ENCODE assay signal across 8 mouse cellular contexts in the genomic region with DNA sequence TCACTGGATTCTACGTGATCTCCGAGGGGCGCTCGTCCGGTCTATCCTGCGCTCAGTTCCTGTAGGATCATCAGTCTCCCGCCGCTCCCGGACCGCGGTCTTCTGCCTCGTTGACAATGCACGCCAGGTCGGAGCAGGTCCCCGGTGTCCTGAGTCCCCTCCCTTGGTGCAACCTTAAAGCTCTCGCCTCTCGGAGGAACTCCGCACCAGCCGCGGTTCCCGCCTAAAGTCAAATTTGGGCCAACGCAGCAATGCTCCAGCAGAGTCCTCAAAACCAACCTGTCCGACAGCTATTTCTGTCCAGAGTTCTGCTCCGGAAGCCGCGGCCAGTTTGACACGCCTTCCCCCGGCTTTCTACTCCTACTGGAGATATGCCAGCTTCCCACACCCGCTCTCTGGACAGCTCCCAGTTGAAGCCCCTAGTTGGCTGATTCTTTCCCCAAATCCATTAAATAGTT. TPM values are rescaled to one million over a fixed set of nuclear protein-coding genes. Genes with fewer than 3 reads are reported as not detected.
DNase-seq lines count a peak whose midpoint lies in the region.

TSS of gene Mlkl (minus strand) at position 288 of the 458 bp plus-strand sequence.

- H3K36me3 ChIP-seq in erythroblast, embryonic 14.5 days (ENCODE audit: control insufficient read depth): no peaks in the 10 kb centered on the region
- H3K36me3 ChIP-seq in midbrain, embryonic 10.5 days: no peaks in the 10 kb centered on the region

- no peaks in the 10 kb centered on the region for H3K9me3 ChIP-seq in erythroblast, embryonic 14.5 days (ENCODE audit: control insufficient read depth, low read length)
- H3K9me3 ChIP-seq in midbrain, embryonic 10.5 days (replicated peaks): no peaks in the 10 kb centered on the region

- peaks cover 12% of the 10 kb centered on the region for H3K4me1 ChIP-seq in erythroblast, embryonic 14.5 days (ENCODE audit: control insufficient read depth)
- H3K4me1 ChIP-seq in midbrain, embryonic 10.5 days: peaks cover 12% of the 10 kb centered on the region

- peak within 1 kb of the TSS; percentile 66 for H3K4me3 ChIP-seq in erythroblast, embryonic 14.5 days (replicated peaks)
- peak within 1 kb of the TSS; percentile 54 for H3K4me3 ChIP-seq in midbrain, embryonic 10.5 days

- H3K27me3 ChIP-seq in erythroblast, embryonic 14.5 days (ENCODE audit: control insufficient read depth): peaks cover 52% of the 10 kb centered on the region
- peaks cover 45% of the 10 kb centered on the region for H3K27me3 ChIP-seq in midbrain, embryonic 10.5 days (ENCODE audit: low read depth, poor library complexity, severe bottlenecking)

- WGBS in large intestine, adult 2 months: under 1% methylated on average over 29 of the region's 29 CpGs
- WGBS in midbrain, embryonic 10.5 days: under 1% methylated on average over 29 of the region's 29 CpGs

- peak; percentile 42 to 46 for DNase-seq in B cell, adult 2 months
- DNase-seq in ZHBTc4 (ENCODE audit: low read depth, low spot score): peak; percentile 64
- DNase-seq in heart, postnatal 14 days: peak; percentile 46 to 63
- peak; percentile 38 for DNase-seq in large intestine, adult 2 months (ENCODE audit: low read depth, low spot score)
- peak; percentile 51 for DNase-seq in midbrain, embryonic 10.5 days (ENCODE audit: low spot score)
- peak; percentile 12 to 20 for DNase-seq in spleen, postnatal 14 days (ENCODE audit: low spot score in 2 of 2)
- DNase-seq in left cerebral cortex, postnatal 14 days (ENCODE audit: low spot score in 2 of 2): no peak

- H3K27ac ChIP-seq in midbrain, embryonic 10.5 days (replicated peaks): 0 out of 2 replicates have a peak within 1 kb of the TSS, but pooled peaks have one; percentile 2

- intact Hi-C loops in heart, postnatal 14 days (cut with DNase I): loop anchor here (5.0 kb wide), 1 partner anchor 36 kb away; the partner anchor contains the start of gene Rfwd3
- intact Hi-C loops in left cerebral cortex, postnatal 14 days (cut with DNase I): no loop called here

RNA-seq across cellular contexts. Expression of gene Mlkl, which starts in this region (rescaled TPM):
- 0.06 TPM in 1 of 2 replicates, not detected in the other for polyA plus RNA-seq in erythroblast, embryonic 14.5 days (2012)
- total RNA-seq in heart, postnatal 14 days (2021): 1 to 10 TPM; 3.1 to 3.5 TPM
- 3.8 and 5.4 TPM in 2 replicates for polyA plus RNA-seq in large intestine, adult 2 months (2012; rRNA removed)
- 0.25 TPM in 2 replicates for polyA plus RNA-seq in midbrain, embryonic 10.5 days (2016; fragmentation: Nextera tagmentation; extraction: Ambion mirVana)
- total RNA-seq in left cerebral cortex, postnatal 14 days (2021): under 1 TPM; 0.21 to 0.68 TPM

Comparison
In these comparisons a context has a peak if more than half of its experiments do, and no peak if none do; other contexts are left out.
1. Peak in DNase-seq, H3K4me3 ChIP-seq and H3K27ac ChIP-seq in midbrain, embryonic 10.5 days; RNA of the gene not detected or under 1 TPM.
2. DNase-seq: peak in B cell, adult 2 months (2 of 2), ZHBTc4 (single experiment), heart, postnatal 14 days (2 of 2), large intestine, adult 2 months (single experiment) and spleen, postnatal 14 days (2 of 2); none in left cerebral cortex, postnatal 14 days (0 of 2).